Comparison of ENCODE assay signal across 17 mouse cellular contexts in the genomic region with DNA sequence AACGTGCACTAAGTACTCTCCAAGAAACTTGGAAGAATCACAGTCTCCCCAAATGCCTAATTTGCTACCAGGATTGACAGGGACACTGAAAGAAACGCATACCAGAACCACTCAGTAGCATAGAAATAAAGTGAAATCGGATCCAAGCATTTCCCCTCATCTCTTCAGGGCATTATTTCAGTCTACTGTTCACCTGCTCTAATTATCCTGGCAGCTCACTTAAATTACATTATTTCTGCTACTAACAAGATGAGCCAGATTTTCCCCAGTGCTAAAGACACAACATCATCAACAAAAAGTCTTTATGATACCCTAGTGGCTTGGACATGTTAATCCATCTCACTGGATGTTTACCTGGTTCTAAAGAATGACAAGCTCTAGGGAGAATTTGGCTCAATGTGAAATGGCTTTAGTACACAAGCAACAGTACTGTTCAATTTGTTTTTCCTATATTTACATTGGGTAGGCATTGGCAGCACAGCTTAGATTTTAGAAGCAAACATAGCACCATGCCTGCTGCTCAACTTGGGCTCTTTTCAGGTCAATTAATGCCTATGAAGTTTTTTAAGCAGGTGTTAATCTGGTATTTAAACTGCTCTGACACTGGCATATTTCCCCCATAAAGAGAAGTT.
"Had no signal": no experiment of that assay in that cellular context is flagged by ENCODE, and none has a peak within 500 bp of the region (broad histone marks: within the 10 kb centered on the region; RNA-seq: fewer than 3 reads in every experiment).

No protein-coding gene starts in this region.

- H3K9me3 ChIP-seq: limb, embryonic 12.5 days; liver, embryonic 13.5 days; lung, embryonic 15.5 days; megakaryocyte, embryonic 14.5 days; neural tube, embryonic 13.5 days had no signal

- H3K27me3 ChIP-seq: limb, embryonic 12.5 days; liver, embryonic 13.5 days; lung, embryonic 15.5 days; megakaryocyte, embryonic 14.5 days; neural tube, embryonic 13.5 days had no signal

- DNase-seq: kidney, adult 8-10 months; kidney, postnatal 25 days; liver; liver, embryonic 13.5 days; liver, postnatal 0 days; lung, postnatal 14 days; retina, postnatal 1 day; right cerebral cortex, postnatal 4 days; spleen, adult 18-20 months; thymus, adult 18-20 months; thymus, postnatal 36 days had no signal

- H3K4me2 ChIP-seq: limb, embryonic 12.5 days; liver, embryonic 13.5 days; lung, embryonic 15.5 days; midbrain, embryonic 11.5 days; neural tube, embryonic 13.5 days had no signal

- H3K9ac ChIP-seq: limb, embryonic 12.5 days; liver, embryonic 13.5 days; liver, postnatal 0 days; lung, embryonic 15.5 days; neural tube, embryonic 13.5 days had no signal

- H3K27ac ChIP-seq: limb, embryonic 12.5 days; liver, embryonic 13.5 days; lung, embryonic 15.5 days; macrophage; neural tube, embryonic 13.5 days had no signal

- H3K4me1 ChIP-seq: limb, embryonic 12.5 days; liver, embryonic 13.5 days; lung, embryonic 15.5 days; megakaryocyte, embryonic 14.5 days; neural tube, embryonic 13.5 days had no signal

- H3K36me3 ChIP-seq: limb, embryonic 12.5 days; liver, embryonic 13.5 days; lung, embryonic 15.5 days; neural tube, embryonic 13.5 days had no signal

- ATAC-seq: liver, postnatal 0 days had no signal

- H3K4me3 ChIP-seq: limb, embryonic 12.5 days; liver, embryonic 13.5 days; lung, embryonic 15.5 days; megakaryocyte, embryonic 14.5 days; neural tube, embryonic 13.5 days had no signal
